Mouse (Mus musculus): ENCODE results near the gene Sumo1. TPM values are rescaled to one million over a fixed set of nuclear protein-coding genes. Genes with fewer than 3 reads are reported as not detected.
"Not testable (repeated sequence)": the region's sequence is repeated elsewhere in the genome, so short reads cannot be mapped to it uniquely, and the experiment has no call there.

Gene Sumo1
- polyA plus RNA-seq, 1 experiment from 2014 or later: 186 TPM

- Histone ChIP-seq H3K36me3 (no peaks in the 10 kb centered on the region), H3K4me1 (replicated peaks) (peaks cover 43% of the 10 kb centered on the region), H3K27ac (no peak overlapping the region), H3K4me2 (no peak overlapping the region), H3K9me3 (replicated peaks) (no peaks in the 10 kb centered on the region), H3K9ac (no peak overlapping the region), H3K27me3 (no peaks in the 10 kb centered on the region), H3K4me3 (replicated peaks) (no peak overlapping the region)
- WGBS (ENCODE audit: insufficient replicate concordance): 27% methylated on average over 6 of the region's 6 CpGs
- ATAC-seq (ENCODE audit: low read depth) (no peak), DNase-seq (no peak)
Observed at GRCm38 (mm10) chr1:59633056-59633455, 37.6 kb downstream of the Sumo1 start.

DNA sequence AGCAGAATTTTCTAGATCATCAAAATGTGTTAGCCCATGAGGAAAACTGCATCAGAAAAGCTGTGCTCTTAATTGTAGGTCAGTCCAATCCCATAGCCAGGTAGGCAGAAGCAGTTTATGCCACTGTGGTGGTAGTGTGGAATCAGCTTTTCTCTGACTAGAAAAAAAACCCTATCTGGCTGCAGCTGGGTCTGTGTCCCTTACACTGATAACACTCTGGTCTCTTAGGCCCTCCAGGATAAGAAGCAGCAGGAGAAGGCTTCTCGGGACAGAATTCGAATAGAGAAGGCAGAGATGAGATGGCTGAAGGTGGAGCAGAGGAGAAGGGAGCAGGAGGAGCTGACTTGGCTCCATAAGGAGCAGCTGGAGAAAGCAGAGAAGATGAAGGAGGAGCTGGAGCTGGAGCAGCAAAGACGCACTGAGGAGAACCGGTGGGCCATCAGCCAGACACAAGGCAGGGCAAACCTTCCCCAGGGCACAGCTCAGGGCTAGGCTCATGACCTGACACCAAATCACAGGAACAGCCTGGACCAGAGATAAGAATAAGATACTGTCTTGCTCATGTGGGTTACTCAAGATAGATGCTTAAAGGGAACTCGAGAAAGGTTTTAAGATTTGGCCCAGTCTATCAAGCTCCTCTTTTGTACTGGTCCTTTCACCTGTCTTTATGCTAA is 38.5 kb downstream of the Sumo1 start:
- H3K4me1 ChIP-seq (replicated peaks): peaks cover 42% of the 10 kb centered on the region
- DNase-seq (peak; percentile 33), ATAC-seq (ENCODE audit: low read depth) (peak; percentile 85)
- no peak overlapping the region for H3K9ac ChIP-seq
- H3K4me2 ChIP-seq: 0 out of 2 replicates have a peak overlapping the region, but pooled peaks have one; percentile 4
- no peaks in the 10 kb centered on the region for H3K36me3 ChIP-seq
- no peak overlapping the region for H3K4me3 ChIP-seq (replicated peaks)
- no peak overlapping the region for H3K27ac ChIP-seq
- H3K9me3 ChIP-seq (replicated peaks): no peaks in the 10 kb centered on the region
- no peaks in the 10 kb centered on the region for H3K27me3 ChIP-seq
- WGBS (ENCODE audit: insufficient replicate concordance): 28% methylated on average over 5 of the region's 5 CpGs

DNA sequence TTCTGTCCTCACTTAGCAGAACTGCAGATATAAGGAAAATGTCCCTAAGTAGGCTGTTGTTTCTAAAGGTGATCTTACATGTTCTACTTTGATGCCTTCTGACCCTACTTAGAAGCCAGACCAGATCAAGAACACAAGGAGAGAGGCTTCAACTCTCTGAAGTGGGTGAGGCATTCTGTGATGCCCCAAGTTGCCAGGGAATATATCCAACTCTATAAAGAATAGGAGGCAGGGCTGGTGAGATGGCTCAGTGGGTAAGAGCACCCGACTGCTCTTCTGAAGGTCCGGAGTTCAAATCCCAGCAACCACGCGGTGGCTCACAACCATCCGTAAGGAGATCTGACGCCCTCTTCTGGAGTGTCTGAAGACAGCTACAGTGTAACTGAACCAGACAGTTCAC is 40.3 kb downstream of the Sumo1 start:
- H3K4me2 ChIP-seq; H3K36me3 ChIP-seq; H3K27ac ChIP-seq; H3K9me3 ChIP-seq (replicated peaks); H3K27me3 ChIP-seq; ATAC-seq (ENCODE audit: low read depth); H3K4me3 ChIP-seq (replicated peaks); H3K9ac ChIP-seq; DNase-seq: not testable (repeated sequence)
- 83% methylated on average over 6 of the region's 6 CpGs for WGBS (ENCODE audit: insufficient replicate concordance)
- H3K4me1 ChIP-seq (replicated peaks): peaks cover 25% of the 10 kb centered on the region

- 40% methylated on average over 6 of the region's 6 CpGs for WGBS (ENCODE audit: insufficient replicate concordance)
- DNase-seq: no peak
- H3K4me2 ChIP-seq: no peak overlapping the region
- no peak overlapping the region for H3K9ac ChIP-seq
- no peak for ATAC-seq (ENCODE audit: low read depth)
- no peak overlapping the region for H3K27ac ChIP-seq
- H3K4me3 ChIP-seq (replicated peaks): no peak overlapping the region
- peaks cover 30% of the 10 kb centered on the region for H3K4me1 ChIP-seq (replicated peaks)
- H3K36me3 ChIP-seq: no peaks in the 10 kb centered on the region
- H3K27me3 ChIP-seq: no peaks in the 10 kb centered on the region
- no peaks in the 10 kb centered on the region for H3K9me3 ChIP-seq (replicated peaks)
Observed at GRCm38 (mm10) chr1:59629194-59629593, 41.4 kb downstream of the Sumo1 start.

DNA sequence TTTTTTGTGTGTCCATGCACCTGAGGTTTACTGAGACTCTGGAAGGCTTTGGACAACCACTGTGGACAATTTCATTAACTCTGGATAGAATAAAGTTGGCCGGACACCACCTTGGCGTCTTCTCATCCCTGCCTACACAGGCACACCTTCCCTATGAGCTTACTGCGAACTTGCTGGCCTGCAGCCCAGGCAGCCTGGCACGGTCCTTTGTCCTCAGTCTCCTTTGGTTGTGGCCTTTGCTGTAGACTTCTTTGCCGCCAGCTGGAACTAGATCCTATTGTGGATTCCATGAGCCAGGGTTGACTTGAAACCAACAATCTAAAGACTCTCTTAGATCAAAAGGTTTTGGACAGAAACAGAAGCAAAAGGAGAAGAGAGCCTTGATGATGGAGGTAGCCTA is 45.2 kb downstream of the Sumo1 start:
- H3K27ac ChIP-seq: no peak overlapping the region

DNA sequence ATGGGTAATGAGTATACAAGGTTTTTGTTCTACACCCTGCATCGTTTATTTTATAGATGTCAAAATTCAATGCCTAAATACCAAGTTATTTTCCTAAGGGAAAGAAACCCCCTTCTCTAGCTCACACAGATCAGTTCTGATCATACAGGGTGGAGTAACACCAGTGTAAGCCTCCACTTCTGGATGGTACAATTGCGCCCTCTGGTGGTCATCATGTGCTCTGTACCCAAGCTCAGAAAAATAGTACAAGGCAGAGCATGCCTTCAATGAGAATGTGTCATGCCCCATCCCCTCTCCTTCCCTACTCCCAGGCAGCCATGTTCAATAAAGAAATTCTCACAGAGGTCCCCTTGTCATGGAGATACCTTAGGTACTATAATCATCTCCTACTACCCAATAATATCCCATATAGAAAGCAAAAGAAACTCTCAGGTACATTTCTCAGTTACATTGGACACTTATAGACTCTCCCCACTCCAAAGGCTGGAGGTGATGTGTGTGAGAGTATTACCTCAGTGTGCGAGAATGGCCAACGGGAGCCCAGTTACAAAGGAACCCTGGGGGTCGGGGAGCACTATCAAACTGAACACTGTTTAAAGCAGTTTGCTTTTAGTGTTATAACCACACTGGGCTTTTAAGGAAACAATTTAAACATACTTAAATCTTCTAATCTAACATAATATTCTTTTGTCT is 47.2 kb downstream of the Sumo1 start:
- ATAC-seq (ENCODE audit: low read depth): peak; percentile 67
- no peak overlapping the region for H3K9ac ChIP-seq

More for the DNA sequence above, 45.2 kb downstream of the Sumo1 start:
- no peaks in the 10 kb centered on the region for H3K27me3 ChIP-seq
- H3K9ac ChIP-seq: no peak overlapping the region
- no peak overlapping the region for H3K4me2 ChIP-seq
- ATAC-seq (ENCODE audit: low read depth): no peak
- H3K36me3 ChIP-seq: no peaks in the 10 kb centered on the region
- 70% methylated on average over 5 of the region's 5 CpGs for WGBS (ENCODE audit: insufficient replicate concordance)
- DNase-seq: no peak
- H3K4me1 ChIP-seq (replicated peaks): 0 out of 2 replicates have a peak, but pooled peaks cover 6% of the 10 kb centered on the region
- H3K9me3 ChIP-seq (replicated peaks): no peaks in the 10 kb centered on the region
- no peak overlapping the region for H3K4me3 ChIP-seq (replicated peaks)

GRCm38 (mm10) chr1:59619201-59619600 is 51.4 kb downstream of the Sumo1 start:
- no peak overlapping the region for H3K9ac ChIP-seq
- WGBS (ENCODE audit: insufficient replicate concordance): 71% methylated on average over 10 of the region's 10 CpGs

More for the DNA sequence above, 47.2 kb downstream of the Sumo1 start:
- no peak overlapping the region for H3K4me2 ChIP-seq
- DNase-seq: peak; percentile 48
- no peaks in the 10 kb centered on the region for H3K36me3 ChIP-seq
- H3K27ac ChIP-seq: no peak overlapping the region
- 0 out of 2 replicates have a peak, but pooled peaks cover 6% of the 10 kb centered on the region for H3K4me1 ChIP-seq (replicated peaks)
- 21% methylated on average over 5 of the region's 5 CpGs for WGBS (ENCODE audit: insufficient replicate concordance)
- no peaks in the 10 kb centered on the region for H3K27me3 ChIP-seq
- H3K4me3 ChIP-seq (replicated peaks): no peak overlapping the region
- no peaks in the 10 kb centered on the region for H3K9me3 ChIP-seq (replicated peaks)

DNA sequence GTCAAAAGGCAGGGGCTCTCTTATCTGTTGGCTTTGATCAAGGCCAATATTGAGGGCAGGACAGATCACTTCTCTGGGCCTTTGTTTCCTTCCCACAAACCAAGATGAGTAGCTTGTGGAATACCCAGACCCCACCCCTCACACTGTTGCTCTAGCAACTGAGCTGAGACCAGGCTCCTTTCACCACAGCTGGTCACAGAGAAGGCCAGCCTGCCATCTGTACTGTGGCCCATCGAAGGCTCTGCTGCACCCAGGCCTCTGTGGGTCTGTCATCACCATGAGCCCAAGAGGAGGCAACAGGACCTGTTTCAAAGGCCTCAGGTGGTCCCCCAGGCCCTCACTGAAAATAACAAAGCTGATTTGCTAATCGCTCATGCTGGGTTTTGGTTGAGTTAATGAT is 55.6 kb downstream of the Sumo1 start:
- DNase-seq: no peak
- 62% methylated on average over 2 of the region's 2 CpGs for WGBS (ENCODE audit: insufficient replicate concordance)
- ATAC-seq (ENCODE audit: low read depth): no peak
- Histone ChIP-seq H3K9ac (no peak overlapping the region), H3K4me3 (replicated peaks) (no peak overlapping the region), H3K36me3 (no peaks in the 10 kb centered on the region), H3K4me2 (no peak overlapping the region), H3K27me3 (no peaks in the 10 kb centered on the region), H3K27ac (no peak overlapping the region), H3K4me1 (replicated peaks) (no peaks in the 10 kb centered on the region), H3K9me3 (replicated peaks) (no peaks in the 10 kb centered on the region)

More at GRCm38 (mm10) chr1:59619201-59619600, 51.4 kb downstream of the Sumo1 start:
- no peak overlapping the region for H3K4me2 ChIP-seq
- no peaks in the 10 kb centered on the region for H3K9me3 ChIP-seq (replicated peaks)
- no peak overlapping the region for H3K4me3 ChIP-seq (replicated peaks)
- H3K4me1 ChIP-seq (replicated peaks): no peaks in the 10 kb centered on the region
- no peak for ATAC-seq (ENCODE audit: low read depth)
- H3K36me3 ChIP-seq: no peaks in the 10 kb centered on the region
- H3K27ac ChIP-seq: no peak overlapping the region
- DNase-seq: no peak
- H3K27me3 ChIP-seq: no peaks in the 10 kb centered on the region

DNA sequence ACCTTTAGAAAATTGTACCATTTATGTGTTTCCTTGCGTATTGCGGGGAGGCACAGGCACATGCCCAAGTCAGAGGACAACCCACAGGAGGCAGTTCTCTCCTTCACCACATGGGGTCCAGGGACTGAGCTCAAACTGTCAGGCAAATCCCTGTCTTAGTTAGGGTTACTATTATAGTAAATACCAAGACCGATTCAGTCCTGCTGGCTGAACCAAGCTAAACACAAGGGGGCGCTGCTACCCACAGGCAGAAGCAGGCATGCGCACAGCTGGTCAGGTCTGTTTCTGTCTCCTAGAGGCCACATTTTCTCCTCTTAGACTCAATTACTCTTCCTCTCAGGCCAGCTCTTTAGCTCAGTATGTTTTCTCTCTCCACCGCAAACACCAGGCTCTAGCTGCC is 56.8 kb downstream of the Sumo1 start:
- Histone ChIP-seq H3K27ac (no peak overlapping the region), H3K36me3 (no peaks in the 10 kb centered on the region), H3K9me3 (replicated peaks) (no peaks in the 10 kb centered on the region), H3K4me1 (replicated peaks) (no peaks in the 10 kb centered on the region), H3K9ac (no peak overlapping the region), H3K4me3 (replicated peaks) (no peak overlapping the region), H3K4me2 (no peak overlapping the region), H3K27me3 (no peaks in the 10 kb centered on the region)
- DNase-seq (peak; percentile 47), ATAC-seq (ENCODE audit: low read depth) (peak; percentile 36; the same call in 1 of the 2 replicates)
- WGBS (ENCODE audit: insufficient replicate concordance): 38% methylated on average over 6 of the region's 6 CpGs

DNA sequence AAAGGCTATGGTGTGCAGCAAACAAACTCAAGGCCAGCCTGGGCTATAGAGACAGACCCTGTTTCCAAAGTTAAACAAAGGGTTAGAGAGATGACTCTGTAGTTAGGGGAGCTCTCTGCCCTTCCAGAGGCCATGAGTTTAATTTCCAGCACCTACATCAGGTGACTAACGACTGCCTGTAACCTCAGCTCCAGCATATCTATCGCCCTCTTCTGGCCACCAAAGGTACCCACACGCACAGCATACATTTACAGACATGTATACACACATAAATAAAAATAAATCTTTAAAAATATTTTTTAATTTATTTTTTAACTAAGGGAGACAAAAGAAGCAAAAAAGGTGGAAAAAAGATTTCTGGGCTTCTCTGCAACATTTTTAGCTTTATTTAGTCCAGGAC is 59.7 kb downstream of the Sumo1 start:
- WGBS (ENCODE audit: insufficient replicate concordance): 68% methylated on average over 3 of the region's 3 CpGs
- no peak overlapping the region for H3K27ac ChIP-seq
- DNase-seq (no peak), ATAC-seq (ENCODE audit: low read depth) (no peak)
- no peaks in the 10 kb centered on the region for H3K36me3 ChIP-seq
- no peaks in the 10 kb centered on the region for H3K27me3 ChIP-seq
- H3K9me3 ChIP-seq (replicated peaks): no peaks in the 10 kb centered on the region
- H3K9ac ChIP-seq: no peak overlapping the region
- H3K4me1 ChIP-seq (replicated peaks): no peaks in the 10 kb centered on the region
- H3K4me2 ChIP-seq: no peak overlapping the region
- H3K4me3 ChIP-seq (replicated peaks): no peak overlapping the region

DNA sequence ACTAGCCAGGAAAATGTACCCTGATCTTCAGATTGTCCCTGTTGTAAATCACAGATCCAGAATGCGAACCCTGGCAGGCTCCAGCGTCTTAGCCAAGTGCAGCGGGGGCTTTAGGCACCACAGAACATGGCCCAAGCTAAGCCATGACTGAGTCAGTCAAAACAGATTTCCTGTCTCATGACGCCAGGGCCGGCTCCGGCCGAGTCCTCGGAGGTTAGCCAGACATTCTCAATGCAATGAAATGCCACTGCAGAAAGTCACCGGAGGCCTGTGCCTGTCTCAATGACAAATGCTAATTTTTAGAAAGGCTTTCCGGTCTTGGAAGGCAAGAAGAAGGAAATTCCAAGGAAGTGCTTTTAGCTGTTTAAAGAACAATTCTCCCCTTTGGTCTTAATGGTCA is 60.7 kb downstream of the Sumo1 start:
- H3K9me3 ChIP-seq (replicated peaks): no peaks in the 10 kb centered on the region
- no peak overlapping the region for H3K9ac ChIP-seq
- no peak overlapping the region for H3K27ac ChIP-seq
- DNase-seq (no peak), ATAC-seq (ENCODE audit: low read depth) (no peak)
- H3K27me3 ChIP-seq: no peaks in the 10 kb centered on the region
- 72% methylated on average over 10 of the region's 10 CpGs for WGBS (ENCODE audit: insufficient replicate concordance)
- no peak overlapping the region for H3K4me3 ChIP-seq (replicated peaks)
- H3K4me2 ChIP-seq: no peak overlapping the region
- H3K4me1 ChIP-seq (replicated peaks): no peaks in the 10 kb centered on the region
- no peaks in the 10 kb centered on the region for H3K36me3 ChIP-seq

DNA sequence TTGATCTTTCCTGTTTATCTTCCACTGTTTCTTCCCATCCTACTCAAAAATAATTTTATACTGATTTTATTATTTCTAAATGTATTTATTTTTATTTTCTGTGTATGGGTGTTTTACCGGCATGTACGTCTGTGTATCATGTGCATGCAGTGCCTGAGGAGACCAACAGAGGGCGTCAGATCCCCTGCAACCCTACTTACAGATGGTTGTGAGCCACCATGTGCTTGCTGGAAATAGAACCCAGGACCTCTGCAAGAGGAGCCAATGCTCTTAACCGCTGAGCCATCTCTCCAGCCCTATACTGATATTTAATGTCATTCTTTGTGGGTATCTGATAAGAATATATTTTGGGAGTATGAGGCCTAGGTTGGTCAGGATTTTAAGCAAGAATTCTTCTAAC is 61.2 kb downstream of the Sumo1 start:
- no peaks in the 10 kb centered on the region for H3K4me1 ChIP-seq (replicated peaks)
- ATAC-seq (ENCODE audit: low read depth) (no peak), DNase-seq (no peak)
- no peak overlapping the region for H3K27ac ChIP-seq
- H3K27me3 ChIP-seq: no peaks in the 10 kb centered on the region
- no peak overlapping the region for H3K4me3 ChIP-seq (replicated peaks)
- no peaks in the 10 kb centered on the region for H3K9me3 ChIP-seq (replicated peaks)
- H3K9ac ChIP-seq: no peak overlapping the region
- H3K36me3 ChIP-seq: no peaks in the 10 kb centered on the region
- WGBS (ENCODE audit: insufficient replicate concordance): 77% methylated on average over 4 of the region's 4 CpGs
- no peak overlapping the region for H3K4me2 ChIP-seq
